Mouse (Mus musculus) MEL (cell line): ENCODE results near the gene Sbno2. TPM values are rescaled to one million over a fixed set of nuclear protein-coding genes. Genes with fewer than 3 reads are reported as not detected.

Source experiments
- DNase-seq: peaks from one replicate; pipeline ENCODE4 v3.0.0; 2011; ENCODE audit warnings: low read depth, low spot score
- H3K27ac ChIP-seq: 2 replicates; pipeline ENCODE4 v1.5.1; 2012; ENCODE audit warnings: low read depth, mild to moderate bottlenecking, control low read depth, low read length, moderate library complexity; ENCODE audit not compliant: control insufficient read depth
- H3K27me3 ChIP-seq, 2 experiments: fragments of 150-350 bp in 1 of 2; sonication (generic) in 1 of 2; 2 replicates each; pipeline ENCODE4 v1.6.1; 2012; ENCODE audit warnings: low read length in 2 of 2, mild to moderate bottlenecking in 2 of 2, improper control_type of control experiment in 1 of 2, moderate library complexity in 1 of 2; ENCODE audit not compliant: insufficient read depth in 2 of 2, control insufficient read depth in 1 of 2
- H3K36me3 ChIP-seq, 2 experiments: 2 replicates each; pipeline ENCODE4 v1.6.1; 2012 to 2014; ENCODE audit warnings: low read length in 2 of 2, improper control_type of control experiment in 1 of 2, inconsistent platforms in 1 of 2, mild to moderate bottlenecking in 1 of 2; ENCODE audit not compliant: insufficient read depth in 2 of 2, control insufficient read depth in 1 of 2
- H3K4me1 ChIP-seq, 2 experiments: fragments of 150-350 bp in 1 of 2; sonication (generic) in 1 of 2; 2 replicates each; pipeline ENCODE4 v1.6.1; 2012; ENCODE audit warnings: low read length in 2 of 2, improper control_type of control experiment in 1 of 2, mild to moderate bottlenecking in 1 of 2; ENCODE audit not compliant: insufficient read depth in 2 of 2, control insufficient read depth in 1 of 2
- H3K4me3 ChIP-seq, 2 experiments: fragments of 150-350 bp in 1 of 2; sonication (generic) in 1 of 2; 2 replicates each; pipeline ENCODE4 v1.5.1; 2012; ENCODE audit warnings: low read depth in 2 of 2, low read length in 2 of 2, mild to moderate bottlenecking in 2 of 2, moderate library complexity in 2 of 2, control low read depth in 1 of 2, improper control_type of control experiment in 1 of 2; ENCODE audit not compliant: control insufficient read depth in 1 of 2, insufficient read depth in 1 of 2
- H3K79me2 ChIP-seq: 2 replicates; pipeline ENCODE4 v1.6.1; 2012; ENCODE audit warnings: mild to moderate bottlenecking, low read length, moderate library complexity; ENCODE audit not compliant: control insufficient read depth, poor library complexity, insufficient read depth
- H3K9ac ChIP-seq: 2 replicates; pipeline ENCODE4 v1.6.1; 2012; ENCODE audit warnings: low read depth, mild to moderate bottlenecking, control low read depth, low read length, moderate library complexity; ENCODE audit not compliant: control insufficient read depth, poor library complexity, severe bottlenecking
- H3K9me3 ChIP-seq: fragments of 150-350 bp; sonication (generic); replicated peaks from 2 replicates; pipeline ENCODE4 v1.6.1; 2012; ENCODE audit warnings: mild to moderate bottlenecking, low read length, improper control_type of control experiment, moderate library complexity; ENCODE audit not compliant: insufficient read depth
- CHD1 ChIP-seq: IDR thresholded peaks from 2 replicates; pipeline ENCODE4 v1.6.1; 2012; ENCODE audit warnings: low read depth, mild to moderate bottlenecking, inconsistent platforms, low read length, improper control_type of control experiment
- CHD2 ChIP-seq: IDR thresholded peaks from 2 replicates; pipeline ENCODE4 v1.6.1; 2011; ENCODE audit warnings: low read length, improper control_type of control experiment
- CTCF ChIP-seq, 3 experiments: IDR thresholded peaks in 2 of 3; conservative IDR thresholded peaks in 1 of 3; 2 replicates each; pipeline ENCODE4 v1.5.1; 2011 to 2012; ENCODE audit warnings: low read length in 3 of 3, low read depth in 2 of 3, mild to moderate bottlenecking in 2 of 3, improper control_type of control experiment in 1 of 3, inconsistent platforms in 1 of 3, mixed read lengths in 1 of 3, moderate library complexity in 1 of 3; ENCODE audit not compliant: control insufficient read depth in 1 of 3, insufficient read depth in 1 of 3, poor library complexity in 1 of 3, severe bottlenecking in 1 of 3
- E2F4 ChIP-seq: IDR thresholded peaks from 2 replicates; pipeline ENCODE4 v1.6.1; 2011; ENCODE audit warnings: low read depth, low read length, improper control_type of control experiment, borderline replicate concordance
- ELF1 ChIP-seq: IDR thresholded peaks from 2 replicates; pipeline ENCODE4 v1.6.1; 2014; ENCODE audit warnings: low read depth, mild to moderate bottlenecking, inconsistent platforms, low read length, improper control_type of control experiment, moderate library complexity
- EP300 ChIP-seq, 2 experiments: IDR thresholded peaks; 2 replicates each; pipeline ENCODE4 v1.6.1; 2011; ENCODE audit warnings: improper control_type of control experiment in 2 of 2, low read length in 2 of 2, low read depth in 1 of 2, mild to moderate bottlenecking in 1 of 2
- ETS1 ChIP-seq: IDR thresholded peaks from 2 replicates; pipeline ENCODE4 v1.6.1; 2012; ENCODE audit warnings: low read depth, mild to moderate bottlenecking, inconsistent platforms, low read length, improper control_type of control experiment, moderate library complexity
- GABPA ChIP-seq: IDR thresholded peaks from 2 replicates; pipeline ENCODE4 v1.6.1; 2012; ENCODE audit warnings: low read depth, mild to moderate bottlenecking, inconsistent platforms, low read length, improper control_type of control experiment, moderate library complexity
- GATA1 ChIP-seq: IDR thresholded peaks from 2 replicates; pipeline ENCODE4 v1.6.1; 2011; ENCODE audit warnings: low read depth, low read length, improper control_type of control experiment
- HCFC1 ChIP-seq: IDR thresholded peaks from 2 replicates; pipeline ENCODE4 v1.6.1; 2012; ENCODE audit warnings: low read depth, mild to moderate bottlenecking, inconsistent platforms, low read length, improper control_type of control experiment, moderate library complexity
- JUND ChIP-seq: IDR thresholded peaks from 2 replicates; pipeline ENCODE4 v1.6.1; 2011; ENCODE audit warnings: low read depth, mild to moderate bottlenecking, improper control_type of control experiment, low read length
- MAZ ChIP-seq: IDR thresholded peaks from 2 replicates; pipeline ENCODE4 v1.6.1; 2012; ENCODE audit warnings: low read depth, mild to moderate bottlenecking, inconsistent platforms, low read length, improper control_type of control experiment
- MEF2A ChIP-seq: IDR thresholded peaks from 2 replicates; pipeline ENCODE4 v1.6.1; 2014; ENCODE audit warnings: low read depth, mild to moderate bottlenecking, inconsistent platforms, low read length, improper control_type of control experiment; ENCODE audit not compliant: poor library complexity, insufficient replicate concordance, severe bottlenecking; ENCODE audit errors: extremely low read depth
- MXI1 ChIP-seq: IDR thresholded peaks from 2 replicates; pipeline ENCODE4 v1.6.1; 2011; ENCODE audit warnings: mild to moderate bottlenecking, low read depth, low read length, improper control_type of control experiment
- MYB ChIP-seq: IDR thresholded peaks from 2 replicates; pipeline ENCODE4 v1.6.1; 2011; ENCODE audit warnings: mild to moderate bottlenecking, low read depth, low read length, improper control_type of control experiment
- NELFE ChIP-seq: IDR thresholded peaks from 2 replicates; pipeline ENCODE4 v1.6.1; 2011; ENCODE audit warnings: low read depth, low read length, improper control_type of control experiment
- NRF1 ChIP-seq: IDR thresholded peaks from 2 replicates; pipeline ENCODE4 v1.6.1; 2014; ENCODE audit warnings: low read depth, mild to moderate bottlenecking, inconsistent platforms, low read length, improper control_type of control experiment, moderate library complexity; ENCODE audit not compliant: poor library complexity, insufficient read depth, severe bottlenecking
- POLR2A ChIP-seq, 2 experiments: IDR thresholded peaks; 2 replicates each; pipeline ENCODE4 v1.6.1; 2011 to 2012; ENCODE audit warnings: low read length in 2 of 2, mild to moderate bottlenecking in 2 of 2, control low read depth in 1 of 2, improper control_type of control experiment in 1 of 2, low read depth in 1 of 2, moderate library complexity in 1 of 2; ENCODE audit not compliant: control insufficient read depth in 1 of 2, insufficient read depth in 1 of 2, poor library complexity in 1 of 2
- POLR2AphosphoS2 ChIP-seq: IDR thresholded peaks from 2 replicates; pipeline ENCODE4 v1.6.1; 2011; ENCODE audit warnings: low read length, improper control_type of control experiment
- RAD21 ChIP-seq: IDR thresholded peaks from 2 replicates; pipeline ENCODE4 v1.6.1; 2011; ENCODE audit warnings: mild to moderate bottlenecking, low read depth, low read length, improper control_type of control experiment
- RCOR1 ChIP-seq: IDR thresholded peaks from 2 replicates; pipeline ENCODE4 v1.6.1; 2012; ENCODE audit warnings: low read depth, mild to moderate bottlenecking, inconsistent platforms, low read length, improper control_type of control experiment
- TAL1 ChIP-seq: IDR thresholded peaks from 2 replicates; pipeline ENCODE4 v1.6.1; 2012; ENCODE audit warnings: mild to moderate bottlenecking, inconsistent platforms, low read length, moderate library complexity, mixed read lengths
- USF1 ChIP-seq: IDR thresholded peaks from 2 replicates; pipeline ENCODE4 v1.6.1; 2014; ENCODE audit warnings: low read depth, mild to moderate bottlenecking, inconsistent platforms, low read length, improper control_type of control experiment, moderate library complexity
- USF2 ChIP-seq, 2 experiments: IDR thresholded peaks; 2 replicates each; pipeline ENCODE4 v1.6.1; 2011 to 2012; ENCODE audit warnings: improper control_type of control experiment in 2 of 2, low read length in 2 of 2, borderline replicate concordance in 1 of 2, inconsistent platforms in 1 of 2, low read depth in 1 of 2, mild to moderate bottlenecking in 1 of 2; ENCODE audit not compliant: insufficient read depth in 1 of 2
- ZC3H11A ChIP-seq: IDR thresholded peaks from 2 replicates; pipeline ENCODE4 v1.6.1; 2012; ENCODE audit warnings: low read depth, mild to moderate bottlenecking, inconsistent platforms, low read length, improper control_type of control experiment
- ZKSCAN1 ChIP-seq: IDR thresholded peaks from 2 replicates; pipeline ENCODE4 v1.6.1; 2012; ENCODE audit warnings: low read depth, mild to moderate bottlenecking, inconsistent platforms, low read length, improper control_type of control experiment, moderate library complexity
- ZMIZ1 ChIP-seq: IDR thresholded peaks from 2 replicates; pipeline ENCODE4 v1.6.1; 2012; ENCODE audit warnings: low read depth, mild to moderate bottlenecking, inconsistent platforms, low read length, improper control_type of control experiment, moderate library complexity
- ZNF384 ChIP-seq: IDR thresholded peaks from 2 replicates; pipeline ENCODE4 v1.6.1; 2012; ENCODE audit warnings: low read depth, mild to moderate bottlenecking, inconsistent platforms, low read length, improper control_type of control experiment
- polyA plus RNA-seq, 2 experiments: library from polyadenylated mRNA; stranded (reverse) in 1 of 2; unstranded in 1 of 2; fragments of >175 nt in 1 of 2; fragments of >200 nt in 1 of 2; gene quantifications; 2 replicates each; pipeline versions ENCODE4 v1.2.1 to v1.2.4; 2012; ENCODE audit warnings: low replicate concordance in 2 of 2, low read depth in 1 of 2; ENCODE audit not compliant: insufficient read length in 2 of 2, insufficient read depth in 1 of 2, missing spikeins in 1 of 2
- total RNA-seq: library from RNA; depleted of rRNA; stranded (reverse); fragments of 300-350 nt; gene quantifications from 2 replicates; pipeline ENCODE4 v1.2.3, GENCODE M21; 2012

Sbno2 gene
- total and polyA plus RNA-seq, 3 experiments, result 15.8 to 29.0 TPM; not detected in 1

DNA sequence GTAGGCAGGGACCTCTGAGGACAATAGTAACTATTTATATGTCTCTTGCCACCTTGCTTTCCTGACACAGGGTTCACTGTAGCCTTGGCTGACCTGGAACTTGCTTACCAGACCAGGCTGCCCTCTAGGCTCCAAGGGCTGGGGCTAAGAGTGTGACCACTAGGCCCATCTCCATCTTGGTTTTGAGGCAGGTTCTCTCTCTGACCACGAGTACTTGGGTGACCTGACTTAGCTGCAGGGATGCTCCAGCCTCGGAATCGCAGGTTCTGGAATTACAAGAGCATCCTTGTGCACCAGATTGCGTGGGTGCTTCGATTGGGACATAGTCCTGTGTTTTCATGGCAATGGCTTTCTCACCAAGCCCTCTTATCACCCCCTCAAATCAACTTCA is 53.0 kb downstream of the Sbno2 start:
- H3K36me3 ChIP-seq, result peaks cover 0 to 44% of the 10 kb centered on the region in 2 experiments; a peak in 2 of 4 replicates
- H3K27me3 ChIP-seq, result no peaks in the 10 kb centered on the region
- no peaks in the 10 kb centered on the region for H3K9me3 ChIP-seq
- TF ChIP-seq MYB (no peak), CHD1 (no peak), ETS1 (no peak), MEF2A (no peak), USF1 (no peak), CHD2 (no peak), TAL1 (no peak), POLR2A (IDR thresholded peaks at IDR 0.05; ENCODE audit: control insufficient read depth in 1 of 2, insufficient read depth in 1 of 2, low read depth in 1 of 2, low read length in 2 of 2, poor library complexity in 1 of 2) (no peak), MAZ (no peak), ELF1 (no peak), MXI1 (no peak), USF2 (IDR thresholded peaks at IDR 0.05; ENCODE audit: borderline replicate concordance in 1 of 2, insufficient read depth in 1 of 2, low read depth in 1 of 2, low read length in 2 of 2) (no peak), ZMIZ1 (no peak), GATA1 (no peak), POLR2AphosphoS2 (no peak)
- H3K4me1 ChIP-seq, result peaks cover 22 to 42% of the 10 kb centered on the region in 2 experiments
- peaks cover 20% of the 10 kb centered on the region for H3K79me2 ChIP-seq
- no peak overlapping the region for H3K4me3 ChIP-seq
- H3K27ac ChIP-seq, result no peak overlapping the region
- DNase-seq, result no peak
- H3K9ac ChIP-seq, result no peak overlapping the region

DNA sequence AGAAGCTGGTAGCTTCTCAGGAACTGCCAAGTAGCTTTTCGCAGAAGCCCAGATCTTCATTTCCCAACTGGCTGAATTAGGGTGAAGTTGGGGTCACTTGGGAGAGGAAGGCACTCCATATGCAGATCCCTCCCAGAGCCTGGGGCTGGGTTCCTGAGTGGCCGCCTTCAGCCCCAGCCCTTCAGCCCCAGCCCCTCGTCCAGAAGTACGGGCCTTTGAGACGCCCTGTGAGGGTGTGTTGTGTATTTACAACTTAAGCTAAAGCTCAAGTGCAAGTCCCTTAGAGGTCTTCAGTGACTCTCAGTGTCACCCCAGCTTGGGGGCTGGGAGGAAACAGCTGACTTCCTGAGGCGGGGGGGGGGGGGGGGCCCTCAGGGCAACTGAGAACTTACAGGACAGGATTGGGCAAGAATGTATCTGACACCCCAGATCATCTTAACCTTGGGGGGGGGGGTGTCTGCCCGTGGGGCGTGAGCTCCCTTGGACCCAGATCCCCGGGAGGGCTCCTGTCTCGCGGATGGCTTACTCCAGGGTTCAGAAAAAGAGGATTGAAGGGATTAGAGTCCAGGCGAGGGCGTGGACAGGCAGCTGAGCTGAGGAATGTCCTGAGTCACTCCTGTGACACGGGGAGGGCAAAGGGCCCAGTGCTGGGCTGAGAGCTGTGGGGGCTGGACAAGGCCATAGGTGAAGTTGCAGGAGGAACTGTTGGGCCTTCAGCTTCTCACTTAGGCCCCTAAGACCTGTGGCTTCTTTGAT is 53.6 kb downstream of the Sbno2 start:
- H3K27ac ChIP-seq, result no peak overlapping the region; the same call in 1 of the 2 replicates
- no peak for TF ChIP-seq ZNF384
- no peak for TF ChIP-seq E2F4
- no peak for TF ChIP-seq RCOR1
- no peak for TF ChIP-seq JUND
- no peak for TF ChIP-seq USF2 (IDR thresholded peaks at IDR 0.05; ENCODE audit: borderline replicate concordance in 1 of 2, insufficient read depth in 1 of 2, low read depth in 1 of 2, low read length in 2 of 2)
- TF ChIP-seq MEF2A, result no peak
- TF ChIP-seq RAD21, result no peak
- no peak for TF ChIP-seq ZMIZ1
- no peak for TF ChIP-seq POLR2AphosphoS2
- no peak for TF ChIP-seq CTCF (IDR thresholded peaks at IDR 0.05 in 2 of 3, conservative IDR thresholded peaks at IDR 0.05 in 1 of 3; ENCODE audit: control insufficient read depth in 1 of 3, insufficient read depth in 1 of 3, low read depth in 2 of 3, low read length in 3 of 3, poor library complexity in 1 of 3, severe bottlenecking in 1 of 3)
- no peak for TF ChIP-seq ZKSCAN1
- no peak for TF ChIP-seq NRF1
- TF ChIP-seq ZC3H11A, result no peak
- TF ChIP-seq NELFE, result no peak
- TF ChIP-seq USF1, result no peak
- no peak for TF ChIP-seq EP300 (IDR thresholded peaks at IDR 0.05; ENCODE audit: low read depth in 1 of 2, low read length in 2 of 2)
- TF ChIP-seq GABPA, result no peak
- TF ChIP-seq HCFC1, result no peak
- H3K9ac ChIP-seq, result no peak overlapping the region
- DNase-seq, result no peak
- H3K9me3 ChIP-seq, result no peaks in the 10 kb centered on the region
- no peak overlapping the region for H3K4me3 ChIP-seq
- H3K36me3 ChIP-seq, result peaks cover 0 to 44% of the 10 kb centered on the region in 2 experiments; a peak in 2 of 4 replicates
- H3K27me3 ChIP-seq, result no peaks in the 10 kb centered on the region
- peaks cover 20% of the 10 kb centered on the region for H3K79me2 ChIP-seq
- peaks cover 22 to 42% of the 10 kb centered on the region in 2 experiments for H3K4me1 ChIP-seq
